Mouse (Mus musculus) limb, embryonic 14.5 days (tissue): ENCODE measurements around the gene Elane. TPM values are rescaled to one million over a fixed set of nuclear protein-coding genes. Genes with fewer than 3 reads are reported as not detected.

Source experiments
- ATAC-seq: fragments of 200-750 bp; cut with Nextera tagmentation; 2 replicates; pipeline ENCODE4 v1.8.0; 2017; ENCODE audit warnings: low read depth, moderate number of reproducible peaks, moderate TSS enrichment; ENCODE audit not compliant: low FRiP score
- DNase-seq: peaks from one replicate; pipeline ENCODE4 v3.0.0-alpha.2; 2015; ENCODE audit warnings: low spot score
- H3K27ac ChIP-seq: fragments of 300-500 bp; sonication (generic); replicated peaks from 2 replicates; pipeline ENCODE4 v1.5.1; 2014; ENCODE audit warnings: low read depth, mild to moderate bottlenecking, low read length, moderate library complexity, mixed read lengths
- H3K27me3 ChIP-seq: fragments of 300-500 bp; sonication (generic); 2 replicates; pipeline ENCODE4 v1.6.1; 2014; ENCODE audit warnings: low read length, mixed read lengths; ENCODE audit not compliant: control insufficient read depth, insufficient read depth
- H3K36me3 ChIP-seq: fragments of 300-500 bp; sonication (generic); 2 replicates; pipeline ENCODE4 v1.6.1; 2014; ENCODE audit warnings: mild to moderate bottlenecking, low read length, moderate library complexity, mixed read lengths; ENCODE audit not compliant: control insufficient read depth, insufficient read depth
- H3K4me1 ChIP-seq: fragments of 300-500 bp; sonication (generic); 2 replicates; pipeline ENCODE4 v1.6.1; 2014; ENCODE audit warnings: antibody characterized with exemption, low read length, mixed read lengths; ENCODE audit not compliant: control insufficient read depth, insufficient read depth
- H3K4me2 ChIP-seq: fragments of 300-500 bp; sonication (generic); replicated peaks from 2 replicates; pipeline ENCODE4 v1.6.1; 2014; ENCODE audit warnings: low read depth, mild to moderate bottlenecking, low read length, moderate library complexity; ENCODE audit not compliant: severe bottlenecking
- H3K4me3 ChIP-seq: fragments of 300-500 bp; sonication (generic); replicated peaks from 2 replicates; pipeline ENCODE4 v1.5.1; 2014; ENCODE audit warnings: low read length
- H3K9ac ChIP-seq: fragments of 300-500 bp; sonication (generic); 2 replicates; pipeline ENCODE4 v1.6.1; 2014; ENCODE audit warnings: mild to moderate bottlenecking, low read depth, low read length, moderate library complexity; ENCODE audit not compliant: severe bottlenecking
- H3K9me3 ChIP-seq: fragments of 300-500 bp; sonication (generic); 2 replicates; pipeline ENCODE4 v1.6.1; 2016; ENCODE audit warnings: low read length; ENCODE audit not compliant: control insufficient read depth
- POLR2A ChIP-seq: fragments of 200-500 bp; IDR thresholded peaks from 2 replicates; pipeline ENCODE4 v1.8.0; 2012; ENCODE audit warnings: inconsistent platforms, mild to moderate bottlenecking, moderate library complexity, borderline replicate concordance; ENCODE audit not compliant: insufficient read depth, insufficient read length; ENCODE audit errors: extremely low read depth
- WGBS: fragments of 180-500 bp; shearing (Covaris S2); extraction: QIAGEN DNeasy Blood & Tissue Kit; methylation state at CpG from one replicate; pipeline ENCODE4 v1.1.7; 2014; 5-methylcytosine and 5-hydroxymethylcytosine counted together
- polyA plus RNA-seq, 2 experiments: library from polyadenylated mRNA; depleted of rRNA in 1 of 2; stranded (reverse) in 1 of 2; unstranded in 1 of 2; fragments of >200 nt; fragmentation: Nextera tagmentation in 1 of 2; extraction: Ambion mirVana in 1 of 2; gene quantifications; 2 replicates each; pipeline versions ENCODE4 v1.2.1 to v1.2.3; 2012 to 2014

Elane gene
- polyA plus RNA-seq, 2 experiments, result 0.35 to 1.2 TPM

GRCm38 (mm10) chr10:79842322-79842721 is 43.7 kb upstream of the Elane start:
- H3K4me2 ChIP-seq, result no peak overlapping the region
- ATAC-seq, result no peak
- no peaks in the 10 kb centered on the region for H3K36me3 ChIP-seq
- H3K27me3 ChIP-seq, result no peaks in the 10 kb centered on the region
- no peak for TF ChIP-seq POLR2A
- H3K9me3 ChIP-seq, result no peaks in the 10 kb centered on the region
- no peak overlapping the region for H3K9ac ChIP-seq
- peaks cover 27% of the 10 kb centered on the region for H3K4me1 ChIP-seq
- WGBS, result 67% methylated on average over 3 of the region's 3 CpGs
- H3K4me3 ChIP-seq, result no peak overlapping the region
- DNase-seq, result no peak
- no peak overlapping the region; the same call in 1 of the 2 replicates for H3K27ac ChIP-seq

DNA sequence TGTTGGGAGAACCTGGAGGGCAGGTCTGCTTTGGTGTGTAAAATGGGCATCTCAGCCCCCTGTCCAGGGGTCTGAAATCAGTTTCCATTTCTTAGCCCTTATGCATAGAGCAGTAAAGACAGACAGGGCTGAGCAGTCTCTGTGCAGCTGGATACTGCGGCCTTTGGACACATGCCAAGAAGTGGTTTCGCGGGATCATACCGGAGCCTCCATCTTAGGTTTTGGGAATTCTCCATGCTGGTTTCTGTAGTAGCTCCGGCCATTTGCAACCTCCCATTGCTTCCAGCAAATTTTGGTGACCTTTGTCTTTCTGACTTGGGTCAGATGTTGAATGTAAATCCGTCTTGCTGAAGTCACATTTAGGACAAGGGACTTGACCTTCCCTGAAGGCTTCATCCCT is 42.6 kb upstream of the Elane start:
- WGBS, result 49% methylated on average over 6 of the region's 6 CpGs
- Histone ChIP-seq H3K27me3 (no peaks in the 10 kb centered on the region), H3K4me3 (no peak overlapping the region), H3K27ac (no peak overlapping the region; the same call in 1 of the 2 replicates), H3K4me2 (no peak overlapping the region), H3K4me1 (peaks cover 27% of the 10 kb centered on the region), H3K9me3 (no peaks in the 10 kb centered on the region), H3K36me3 (no peaks in the 10 kb centered on the region), H3K9ac (no peak overlapping the region)
- no peak for TF ChIP-seq POLR2A
- peak; percentile 60 for DNase-seq
- no peak for ATAC-seq

DNA sequence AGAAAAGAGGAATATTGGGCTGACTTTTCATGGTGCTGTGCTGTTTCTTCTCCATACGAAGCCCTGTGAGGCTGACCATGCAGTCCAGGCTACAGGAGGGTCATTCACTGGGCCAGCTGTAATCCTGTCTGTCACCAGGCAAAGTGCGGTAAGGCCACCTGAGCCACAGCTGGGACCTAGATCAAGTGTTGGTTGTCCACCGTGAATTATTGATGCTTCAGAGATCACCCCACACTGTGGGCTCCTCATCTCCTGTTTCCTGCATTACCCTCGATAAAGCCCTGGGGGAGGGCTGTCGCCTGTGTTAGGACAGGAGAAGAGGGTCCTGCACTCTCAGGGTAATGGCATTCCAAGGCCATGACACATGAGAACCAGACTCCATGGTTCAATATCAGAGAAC is 39.5 kb upstream of the Elane start:
- Histone ChIP-seq H3K4me1 (peaks cover 20% of the 10 kb centered on the region), H3K9ac (no peak overlapping the region), H3K36me3 (no peaks in the 10 kb centered on the region), H3K4me2 (no peak overlapping the region), H3K4me3 (no peak overlapping the region), H3K27ac (no peak overlapping the region), H3K9me3 (no peaks in the 10 kb centered on the region), H3K27me3 (no peaks in the 10 kb centered on the region)
- DNase-seq (no peak), ATAC-seq (no peak)
- TF ChIP-seq POLR2A, result no peak
- WGBS, result 58% methylated on average over 5 of the region's 5 CpGs

- ATAC-seq, result no peak
- no peaks in the 10 kb centered on the region for H3K9me3 ChIP-seq
- 80% methylated on average over 8 of the region's 8 CpGs for WGBS
- H3K4me3 ChIP-seq, result no peak overlapping the region
- H3K27ac ChIP-seq, result no peak overlapping the region
- H3K9ac ChIP-seq, result no peak overlapping the region
- no peaks in the 10 kb centered on the region for H3K27me3 ChIP-seq
- no peak for DNase-seq
- H3K4me1 ChIP-seq, result peaks cover 20% of the 10 kb centered on the region
- no peak overlapping the region for H3K4me2 ChIP-seq
- no peaks in the 10 kb centered on the region for H3K36me3 ChIP-seq
- TF ChIP-seq POLR2A, result no peak
Measured at GRCm38 (mm10) chr10:79849941-79850628, 36.0 kb upstream of the Elane start.

DNA sequence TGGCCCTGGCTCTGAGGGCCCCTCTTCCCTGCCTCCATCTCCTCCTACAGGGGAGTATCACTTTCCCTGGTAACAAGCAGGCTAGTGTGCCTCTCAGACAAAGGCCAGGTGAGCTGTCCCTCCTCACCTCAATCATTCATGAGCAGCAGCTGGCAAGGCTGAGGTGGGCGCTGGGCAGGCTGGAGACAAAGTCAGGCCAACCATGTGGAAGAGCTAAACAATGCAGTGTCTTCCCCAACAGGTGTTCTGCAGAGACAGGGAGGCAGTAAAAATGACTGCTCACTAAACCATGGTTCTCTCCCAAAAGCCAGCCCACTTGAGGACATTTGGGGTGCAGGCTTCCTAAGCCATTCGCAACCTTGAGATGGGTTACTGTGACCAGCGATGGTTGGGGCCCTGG is 34.4 kb upstream of the Elane start:
- Histone ChIP-seq H3K4me3 (no peak overlapping the region), H3K4me2 (peak overlapping the region; percentile 82), H3K9ac (no peak overlapping the region), H3K4me1 (peaks cover 28% of the 10 kb centered on the region), H3K27ac (peak overlapping the region; percentile 99), H3K27me3 (no peaks in the 10 kb centered on the region), H3K36me3 (peaks cover 10% of the 10 kb centered on the region), H3K9me3 (no peaks in the 10 kb centered on the region)
- no peak for DNase-seq
- no peak for TF ChIP-seq POLR2A
- ATAC-seq, result no peak
- 57% methylated on average over 3 of the region's 3 CpGs for WGBS
